Mouse (Mus musculus) hindlimb bud, embryonic 11.5 days (tissue): ENCODE measurements at regions not wholly inside any gene's neighbourhood (a gene's known extent, or its start where the extent isn't known, plus 50 kb on each side); places are given as distances from the start of the nearest gene placed in this dataset.

Experiments used
- DNase-seq: peaks from one replicate; pipeline ENCODE4 v3.0.0-alpha.2; 2012; ENCODE audit warnings: low read depth, low spot score; ENCODE audit errors: extremely low spot score

DNA sequence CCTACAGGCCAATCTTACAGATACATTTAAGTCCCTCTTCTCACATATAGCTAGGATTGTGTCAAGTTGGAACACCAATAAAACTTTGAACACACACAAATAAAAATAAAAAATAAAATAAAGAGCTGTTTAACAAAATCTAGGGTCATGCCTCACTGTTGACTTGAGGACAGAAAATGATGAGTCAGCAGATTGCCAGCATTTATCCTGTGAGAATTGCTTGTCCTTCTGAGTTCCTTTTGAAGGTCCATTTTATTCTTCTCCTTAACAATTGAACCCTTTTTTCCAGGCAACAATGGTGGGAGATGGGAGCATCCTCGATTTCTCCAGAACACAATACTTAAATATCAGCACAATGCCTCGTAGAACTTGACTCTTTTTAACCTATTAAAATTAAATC, 1022.4 kb upstream of the Adgrl4 start:
- DNase-seq, result no peak

DNA sequence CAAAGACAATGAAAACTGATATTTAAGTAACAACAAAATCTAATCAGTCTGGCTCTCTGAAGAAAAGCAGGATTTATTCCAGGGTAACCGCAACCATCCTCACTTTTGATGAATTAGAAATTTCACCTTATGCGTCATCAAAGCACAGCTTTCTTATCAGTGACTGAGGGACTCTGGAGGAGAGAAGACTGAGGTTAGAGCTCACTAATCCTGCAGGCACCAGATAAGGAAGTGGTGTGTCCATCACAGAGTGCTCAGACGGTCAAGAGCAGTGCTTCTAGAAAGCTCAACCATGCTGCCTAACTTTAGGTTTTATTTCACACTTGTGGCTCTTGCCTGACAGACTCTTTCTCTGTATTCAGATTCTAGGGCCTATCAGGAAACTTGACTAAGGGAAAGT, 1021.2 kb upstream of the Adgrl4 start:
- no peak for DNase-seq

DNA sequence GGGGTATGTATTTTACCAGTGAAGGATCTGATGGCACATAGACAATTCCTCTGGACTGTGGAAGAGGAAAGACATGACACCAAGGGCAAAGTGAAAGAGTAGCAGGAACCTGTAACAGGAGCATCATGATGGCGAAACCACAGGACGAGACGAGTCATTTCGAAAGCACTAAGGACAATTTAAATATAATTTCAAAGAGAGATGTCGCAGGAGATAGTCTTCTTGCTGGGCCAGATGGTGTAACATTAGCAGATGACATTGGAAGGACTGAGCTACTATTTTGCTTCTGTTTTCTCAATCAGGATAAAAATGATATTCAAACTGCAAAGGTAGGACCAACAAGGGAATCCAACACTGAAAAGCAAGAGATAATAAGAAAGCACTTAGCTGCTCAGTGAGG, 1009.7 kb upstream of the Adgrl4 start:
- no peak for DNase-seq

DNA sequence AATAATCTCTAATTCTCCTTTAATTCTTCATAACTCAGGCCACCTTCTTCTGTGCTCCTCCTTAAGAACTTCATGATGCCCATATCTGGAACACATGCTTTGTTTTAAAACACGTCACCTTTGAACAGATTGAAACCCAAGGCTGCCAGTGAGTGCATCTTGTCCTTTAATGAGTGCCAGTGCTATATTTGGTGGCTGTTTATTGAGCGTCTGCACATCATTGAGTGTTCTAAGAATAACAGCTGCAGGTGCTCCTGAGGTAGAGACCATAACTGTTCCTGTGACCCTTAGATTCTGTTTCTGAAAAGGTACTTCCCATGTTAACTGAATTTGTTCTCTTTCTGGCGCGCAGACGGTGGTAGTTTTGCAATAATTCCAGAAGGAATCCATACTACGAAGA, 1006.4 kb upstream of the Adgrl4 start:
- no peak for DNase-seq

DNA sequence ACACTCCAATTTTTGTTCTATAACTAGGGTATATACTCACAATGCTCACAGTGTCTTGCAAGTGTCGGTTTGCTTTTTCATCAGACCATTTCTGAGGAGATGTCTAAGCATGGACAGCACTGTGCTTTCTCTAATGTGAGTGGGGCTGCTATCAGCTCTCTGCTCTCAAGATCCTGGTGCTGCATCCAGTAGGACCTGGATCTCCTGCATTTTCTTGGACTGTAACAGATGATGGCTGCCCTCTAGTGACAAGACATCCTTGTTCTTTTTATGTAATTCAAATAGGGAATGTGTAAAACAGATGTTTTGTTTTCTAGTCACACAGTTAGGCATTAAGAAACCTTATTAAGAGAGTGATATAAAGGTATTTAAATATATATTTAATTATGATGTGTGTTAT, 1002.5 kb upstream of the Adgrl4 start:
- no peak for DNase-seq

DNA sequence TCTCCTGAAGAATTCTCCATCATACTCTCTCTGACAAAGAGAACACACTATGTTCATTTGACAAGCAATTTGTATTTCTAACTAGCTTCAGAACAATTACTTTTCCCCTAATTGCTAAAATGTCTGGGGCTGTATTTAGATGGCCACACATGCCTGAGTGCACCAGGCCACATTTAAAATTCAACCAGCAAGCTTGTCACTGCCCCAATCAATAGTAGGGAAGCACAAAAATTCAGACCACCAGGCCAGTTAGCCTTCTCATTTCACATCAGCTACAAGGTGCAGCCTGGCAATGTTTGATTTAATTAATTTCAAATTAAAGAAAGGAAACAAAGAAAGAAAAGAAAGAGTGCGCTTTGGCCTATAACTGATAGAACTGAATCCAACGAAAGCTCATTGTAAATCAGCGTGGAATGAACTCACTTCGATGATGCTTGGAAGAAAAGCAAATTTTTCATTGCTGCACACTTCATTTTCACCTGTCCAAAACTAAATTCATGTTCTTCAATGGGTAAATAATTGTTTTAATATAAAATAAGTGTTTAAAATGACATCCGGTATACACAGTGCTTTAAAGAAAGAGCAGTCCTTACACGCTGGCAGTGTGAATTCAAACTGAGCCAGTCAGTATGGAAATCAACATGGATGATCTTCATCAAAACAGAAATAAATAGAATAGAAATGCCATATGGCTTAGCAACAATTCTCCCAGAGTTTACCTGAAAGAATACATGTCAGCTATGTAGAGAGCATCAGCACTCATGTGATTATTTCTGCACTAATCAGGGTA, 1001.7 kb upstream of the Adgrl4 start:
- DNase-seq, result no peak
